Mouse (Mus musculus) CH12.LX (cell line): Measurements from ENCODE around the gene Cd3e. TPM values are rescaled to one million over a fixed set of nuclear protein-coding genes. Genes with fewer than 3 reads are reported as not detected.

Experiments
- DNase-seq: peaks from one replicate; pipeline ENCODE4 v3.0.0-alpha.2; 2013; ENCODE audit errors: extremely low read depth
- H3K27ac ChIP-seq: 2 replicates; pipeline ENCODE4 v1.5.1; 2012; ENCODE audit warnings: low read depth, mild to moderate bottlenecking, control low read depth, moderate library complexity; ENCODE audit not compliant: insufficient read depth
- H3K27me3 ChIP-seq: replicated peaks from 2 replicates; pipeline ENCODE3; 2012; ENCODE audit warnings: inconsistent platforms
- H3K36me3 ChIP-seq, 2 experiments: replicated peaks in 1 of 2; 2 replicates each; pipeline versions ENCODE3 to v1.6.1; 2012; ENCODE audit warnings: inconsistent platforms in 1 of 2, low read length in 1 of 2, mild to moderate bottlenecking in 1 of 2, mixed read lengths in 1 of 2, moderate library complexity in 1 of 2; ENCODE audit not compliant: control insufficient read depth in 1 of 2, insufficient read depth in 1 of 2
- H3K4me1 ChIP-seq, 2 experiments: 2 replicates each; pipeline ENCODE4 v1.6.1; 2012; ENCODE audit warnings: inconsistent platforms in 1 of 2, moderate library complexity in 1 of 2; ENCODE audit not compliant: insufficient read depth in 2 of 2, control insufficient read depth in 1 of 2
- H3K4me2 ChIP-seq: 2 replicates; pipeline ENCODE4 v1.6.1; 2012; ENCODE audit warnings: low read depth, mild to moderate bottlenecking, control low read depth; ENCODE audit not compliant: poor library complexity, insufficient read depth, severe bottlenecking
- H3K4me3 ChIP-seq, 3 experiments: fragments of 150-350 bp in 1 of 3; sonication (generic) in 1 of 3; replicated peaks in 1 of 3; 2 replicates each; pipeline versions ENCODE3 to v1.5.1; 2011 to 2012; ENCODE audit warnings: low read depth in 2 of 3, low read length in 2 of 3, mild to moderate bottlenecking in 2 of 3, moderate library complexity in 2 of 3, control low read depth in 1 of 3, improper control_type of control experiment in 1 of 3, inconsistent platforms in 1 of 3, mixed read lengths in 1 of 3; ENCODE audit not compliant: poor library complexity in 1 of 3
- H3K79me2 ChIP-seq: replicated peaks from 2 replicates; pipeline ENCODE4 v1.6.1; 2012; ENCODE audit warnings: mild to moderate bottlenecking, moderate library complexity; ENCODE audit not compliant: control insufficient read depth, poor library complexity, insufficient read depth, severe bottlenecking; ENCODE audit errors: extremely low read depth
- H3K9ac ChIP-seq: 2 replicates; pipeline ENCODE4 v1.6.1; 2012; ENCODE audit warnings: low read depth, mild to moderate bottlenecking, control low read depth, moderate library complexity; ENCODE audit not compliant: insufficient read depth
- H3K9me3 ChIP-seq: replicated peaks from 2 replicates; pipeline ENCODE3; 2012; ENCODE audit warnings: low read length, inconsistent platforms, mixed read lengths
- BHLHE40 ChIP-seq: IDR thresholded peaks from 2 replicates; pipeline ENCODE4 v1.6.1; 2011; ENCODE audit warnings: mild to moderate bottlenecking, low read depth, low read length, improper control_type of control experiment
- ELF1 ChIP-seq: IDR thresholded peaks from 2 replicates; pipeline ENCODE4 v1.6.1; 2014; ENCODE audit warnings: low read depth, mild to moderate bottlenecking, inconsistent platforms, low read length, improper control_type of control experiment
- ETS1 ChIP-seq: conservative IDR thresholded peaks from 2 replicates; pipeline ENCODE4 v1.6.1; 2012; ENCODE audit warnings: low read depth, mild to moderate bottlenecking, inconsistent platforms, low read length, improper control_type of control experiment, moderate library complexity
- GABPA ChIP-seq: IDR thresholded peaks from 2 replicates; pipeline ENCODE4 v1.6.1; 2012; ENCODE audit warnings: low read depth, low read length, improper control_type of control experiment, inconsistent platforms; ENCODE audit not compliant: insufficient replicate concordance
- IRF4 ChIP-seq: IDR thresholded peaks from 2 replicates; pipeline ENCODE4 v1.6.1; 2014; ENCODE audit warnings: low read depth, mild to moderate bottlenecking, inconsistent platforms, low read length, improper control_type of control experiment
- MAX ChIP-seq: IDR thresholded peaks from 2 replicates; pipeline ENCODE4 v1.6.1; 2011; ENCODE audit warnings: low read length, improper control_type of control experiment
- MXI1 ChIP-seq: IDR thresholded peaks from 2 replicates; pipeline ENCODE4 v1.6.1; 2011; ENCODE audit warnings: mild to moderate bottlenecking, low read depth, low read length, improper control_type of control experiment
- MYC ChIP-seq: IDR thresholded peaks from 2 replicates; pipeline ENCODE4 v1.6.1; 2011; ENCODE audit warnings: low read depth, mild to moderate bottlenecking, improper control_type of control experiment, low read length
- SMC3 ChIP-seq: IDR thresholded peaks from 2 replicates; pipeline ENCODE4 v1.6.1; 2011; ENCODE audit warnings: low read depth, low read length, improper control_type of control experiment
- TCF12 ChIP-seq: IDR thresholded peaks from 2 replicates; pipeline ENCODE4 v1.6.1; 2014; ENCODE audit warnings: low read depth, mild to moderate bottlenecking, inconsistent platforms, low read length, improper control_type of control experiment
- ZC3H11A ChIP-seq: IDR thresholded peaks from 2 replicates; pipeline ENCODE4 v1.6.1; 2012; ENCODE audit warnings: low read depth, mild to moderate bottlenecking, inconsistent platforms, low read length, improper control_type of control experiment
- ZMIZ1 ChIP-seq: IDR thresholded peaks from 2 replicates; pipeline ENCODE4 v1.6.1; 2012; ENCODE audit warnings: low read depth, mild to moderate bottlenecking, inconsistent platforms, low read length, improper control_type of control experiment
- dilution Hi-C: fragments of 300-500 bp; cut with MboI; formaldehyde crosslinking; loops from 2 replicates; pipeline ENCODE4 v1.14.3; 2020; ENCODE audit warnings: low sequenced_read_pairs; ENCODE audit not compliant: extremely low pct_unique_long_range_greater_than_20kb, extremely low pct_ligation_motif_present
- in situ Hi-C: fragments of 300-500 bp; cut with MboI; formaldehyde crosslinking; loops from 3 replicates; pipeline ENCODE4 v1.14.3; 2019; ENCODE audit warnings: low sequenced_read_pairs, low pct_ligation_motif_present, low pct_unique_long_range_greater_than_20kb, mixed read lengths
- polyA plus RNA-seq: library from polyadenylated mRNA; unstranded; fragments of >175 nt; gene quantifications from 2 replicates; pipeline ENCODE4 v1.2.1, GENCODE M21; 2012; ENCODE audit warnings: low read depth; ENCODE audit not compliant: insufficient read length
- total RNA-seq, 2 experiments: library from RNA; depleted of rRNA; stranded (reverse); fragments of 300-350 nt in 1 of 2; fragments of >200 nt in 1 of 2; gene quantifications; 2 replicates each; pipeline ENCODE4 v1.2.3; 2012 to 2014

Cd3e gene
- total and polyA plus RNA-seq, 3 experiments: not detected

DNA sequence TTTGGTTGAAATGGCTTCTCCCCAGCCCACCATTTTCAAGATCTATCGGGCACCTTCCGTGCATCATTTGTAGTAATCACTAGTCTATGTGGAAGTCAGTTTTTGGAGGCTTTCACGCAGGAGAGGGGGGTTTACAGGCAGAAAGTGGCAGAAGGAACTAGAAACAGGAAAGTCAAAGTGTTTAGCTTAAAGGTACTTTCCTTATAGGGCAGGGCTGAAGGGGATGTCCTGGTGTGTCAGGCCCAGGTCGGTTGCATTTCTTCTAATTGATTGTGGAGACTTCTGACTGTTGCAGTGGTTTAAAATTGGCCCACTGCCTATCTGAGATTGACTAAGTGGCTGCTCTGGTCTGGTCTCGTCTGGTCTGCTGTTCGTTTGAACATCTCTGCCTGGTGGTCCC lies 20.9 kb upstream of the Cd3e start:
- Histone ChIP-seq H3K27ac (peak overlapping the region; percentile 90), H3K36me3 (no peaks in the 10 kb centered on the region), H3K9me3 (no peaks in the 10 kb centered on the region), H3K4me2 (peak overlapping the region; percentile 78; the same call in 1 of the 2 replicates), H3K4me3 (no peak overlapping the region), H3K27me3 (peaks cover 2% of the 10 kb centered on the region), H3K9ac (0 out of 2 replicates have a peak overlapping the region, but pooled peaks have one; percentile 29), H3K79me2 (no peaks in the 10 kb centered on the region), H3K4me1 (peaks cover 38 to 46% of the 10 kb centered on the region in 2 experiments)
- TF ChIP-seq IRF4 (0 out of 2 replicates have a peak, but pooled peaks have one; percentile 35), MAX (no peak), ETS1 (no peak), ZC3H11A (no peak), BHLHE40 (no peak), GABPA (no peak), TCF12 (0 out of 2 replicates have a peak, but pooled peaks have one; percentile 10)
- in situ Hi-C loops: no loop called here
- DNase-seq: peak; percentile 66
- dilution Hi-C loops: no loop called here

DNA sequence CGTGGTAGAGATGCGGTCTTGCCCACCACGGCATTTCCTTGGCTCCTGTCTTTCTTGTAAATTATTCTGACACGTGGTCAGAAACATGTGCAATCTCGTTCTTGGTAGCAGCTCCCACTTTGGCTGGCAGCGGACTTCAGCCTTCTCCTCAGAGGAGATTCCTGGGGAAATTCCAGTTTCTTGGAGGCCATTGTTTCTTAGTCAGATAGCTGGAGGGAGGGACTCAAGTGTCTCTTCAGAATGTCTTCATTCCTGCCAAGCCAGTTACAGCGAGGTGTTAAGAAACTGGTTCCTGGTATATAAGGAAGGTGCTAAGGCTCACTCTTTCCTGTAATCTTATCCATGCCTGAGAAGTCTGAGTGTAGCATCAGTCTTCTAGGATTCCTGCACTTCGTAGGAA lies 17.9 kb upstream of the Cd3e start:
- Histone ChIP-seq H3K27ac (no peak overlapping the region), H3K4me3 (no peak overlapping the region), H3K4me2 (no peak overlapping the region), H3K79me2 (no peaks in the 10 kb centered on the region), H3K27me3 (peaks cover 2% of the 10 kb centered on the region), H3K4me1 (peaks cover 43 to 58% of the 10 kb centered on the region in 2 experiments), H3K36me3 (no peaks in the 10 kb centered on the region), H3K9me3 (no peaks in the 10 kb centered on the region), H3K9ac (no peak overlapping the region)
- dilution Hi-C loops (no loop called here), in situ Hi-C loops (loop anchor here (5.0 kb wide), 2 partner anchors 65 to 90 kb away; partner anchors contain the start of gene Scn2b)
- DNase-seq: no peak
- TF ChIP-seq SMC3 (no peak), MYC (no peak), ZMIZ1 (no peak), ZC3H11A (no peak)

DNA sequence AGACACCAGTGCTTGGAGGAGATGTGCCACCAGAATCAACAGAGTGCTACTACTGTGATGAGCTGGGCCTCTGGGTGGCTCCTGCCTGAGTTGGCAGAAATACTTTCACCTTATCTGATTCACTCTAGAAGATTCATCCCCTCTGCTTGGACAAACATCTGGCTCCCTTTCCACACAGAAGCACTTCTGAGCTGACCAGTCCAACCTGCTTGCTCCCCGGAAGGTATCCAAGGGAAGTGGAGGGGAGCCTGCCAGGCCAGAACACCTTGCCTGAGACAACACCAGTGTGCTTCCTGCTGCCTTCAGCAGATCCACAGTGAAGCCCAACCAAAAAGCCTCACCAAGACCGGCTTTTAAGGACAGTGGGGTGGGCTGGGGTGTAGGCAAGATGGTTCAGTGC lies 14.8 kb upstream of the Cd3e start:
- no peak overlapping the region for H3K27ac ChIP-seq
- DNase-seq: no peak
- TF ChIP-seq ELF1: no peak
- 0 out of 2 replicates have a peak, but pooled peaks have one; percentile 5 for TF ChIP-seq MXI1
- TF ChIP-seq, all 38 proteins: peak for 1
- Histone ChIP-seq H3K4me3 (no peak overlapping the region), H3K36me3 (no peaks in the 10 kb centered on the region), H3K9me3 (no peaks in the 10 kb centered on the region), H3K9ac (no peak overlapping the region), H3K27me3 (peaks cover 2% of the 10 kb centered on the region), H3K4me1 (peaks cover 26 to 33% of the 10 kb centered on the region in 2 experiments), H3K79me2 (no peaks in the 10 kb centered on the region), H3K4me2 (no peak overlapping the region)
- in situ Hi-C loops (loop anchor here (25.0 kb wide), 1 partner anchor 363 kb away; the partner anchor contains the start of gene Fxyd2), dilution Hi-C loops (no loop called here)
